Mouse (Mus musculus): ENCODE results near the gene Oas1e.

DNA sequence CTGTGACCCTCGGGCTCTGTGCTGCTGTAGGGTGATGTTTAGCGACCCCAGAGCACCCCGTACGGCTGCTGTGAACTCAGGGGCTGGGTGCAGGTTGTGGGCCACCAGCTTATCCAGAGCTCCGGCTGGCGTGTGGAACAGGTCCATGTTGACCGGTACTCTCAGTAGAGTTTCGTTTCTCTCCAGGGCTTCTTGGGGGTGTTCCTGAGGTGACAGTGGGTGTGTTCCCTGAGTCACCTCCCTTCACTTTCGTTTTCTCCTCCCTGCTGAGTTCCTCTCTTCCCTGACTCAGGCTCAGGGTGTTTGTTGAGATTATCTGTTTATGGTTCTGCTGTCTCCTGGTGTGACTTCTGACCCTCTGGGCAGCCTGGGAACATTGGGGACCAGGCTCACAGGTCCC lies 17.9 kb downstream of the Oas1e start, which contains the start of gene Oas3:
- TF ChIP-seq CTCF (IDR thresholded peaks at IDR 0.05; ENCODE audit: extremely low read depth, insufficient read length, insufficient replicate concordance, low read depth, low read length), result no peak
- TF ChIP-seq POLR2A (IDR thresholded peaks at IDR 0.05; ENCODE audit: low read depth, low read length), result peak; percentile 75; the same call in 1 of the 2 replicates

Data from small intestine, adult 2 months (tissue).